Mouse (Mus musculus) left cerebral cortex, adult 11 months (tissue): ENCODE data around the gene Cxcl3.

Experiments
- DNase-seq: peaks from one replicate; pipeline ENCODE4 v3.0.0; 2022; ENCODE audit warnings: low spot score

Cxcl3 gene

GRCm38 (mm10) chr5:90785659-90786588 is at the start of gene Cxcl3:
TSS of gene Cxcl3 (plus strand) at chr5:90786103.
- no peak for DNase-seq

- no peak for DNase-seq
Observed at GRCm38 (mm10) chr5:90742029-90742428, 43.9 kb upstream of the Cxcl3 start.

DNA sequence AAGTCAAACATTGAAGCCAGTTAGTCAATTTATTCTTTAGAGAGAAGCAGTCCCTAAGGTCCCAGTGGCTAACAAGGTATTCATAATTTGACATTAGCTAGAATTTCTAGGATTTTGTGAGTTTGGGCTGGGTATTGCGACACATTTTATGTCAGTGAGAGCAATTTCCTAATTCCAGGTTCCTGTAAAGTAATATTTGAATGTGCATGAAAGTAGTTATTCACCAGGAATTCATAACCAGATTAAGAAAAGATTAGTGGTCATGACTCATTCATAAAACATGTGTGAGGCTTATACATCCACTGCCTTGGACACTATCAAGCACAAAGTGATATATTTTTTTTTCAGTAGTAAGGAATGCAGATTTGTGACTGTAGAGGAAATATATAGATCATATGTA is 32.0 kb upstream of the Cxcl3 start:
- DNase-seq = no peak

DNA sequence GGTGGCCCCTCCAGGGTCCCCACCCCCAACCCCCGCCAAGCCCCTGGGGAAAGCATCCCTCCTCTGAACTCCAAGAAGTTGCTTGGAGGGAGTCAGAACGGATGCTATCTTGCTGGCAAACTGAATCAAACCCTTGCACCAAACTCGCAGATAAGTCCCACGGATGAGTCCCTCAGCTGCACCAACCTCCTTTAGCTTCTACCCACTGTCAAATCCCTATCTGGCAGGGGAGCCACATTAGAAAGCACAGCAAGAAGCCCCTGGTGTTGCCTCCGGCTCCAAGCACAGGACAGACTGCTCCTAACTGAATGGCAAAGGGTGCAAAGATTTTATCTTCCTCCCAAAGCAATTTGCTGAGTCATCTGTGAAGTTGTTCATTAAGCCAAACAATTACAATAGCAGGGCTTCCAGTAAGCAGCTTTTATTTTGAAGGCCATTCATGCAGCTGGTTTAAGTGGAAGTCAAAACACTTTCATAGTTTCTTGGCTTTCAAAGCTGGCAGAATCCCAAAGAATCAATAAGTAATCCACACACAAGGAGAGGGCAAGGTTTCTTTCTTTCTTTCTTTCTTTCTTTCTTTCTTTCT is 27.8 kb upstream of the Cxcl3 start:
- DNase-seq = no peak

DNA sequence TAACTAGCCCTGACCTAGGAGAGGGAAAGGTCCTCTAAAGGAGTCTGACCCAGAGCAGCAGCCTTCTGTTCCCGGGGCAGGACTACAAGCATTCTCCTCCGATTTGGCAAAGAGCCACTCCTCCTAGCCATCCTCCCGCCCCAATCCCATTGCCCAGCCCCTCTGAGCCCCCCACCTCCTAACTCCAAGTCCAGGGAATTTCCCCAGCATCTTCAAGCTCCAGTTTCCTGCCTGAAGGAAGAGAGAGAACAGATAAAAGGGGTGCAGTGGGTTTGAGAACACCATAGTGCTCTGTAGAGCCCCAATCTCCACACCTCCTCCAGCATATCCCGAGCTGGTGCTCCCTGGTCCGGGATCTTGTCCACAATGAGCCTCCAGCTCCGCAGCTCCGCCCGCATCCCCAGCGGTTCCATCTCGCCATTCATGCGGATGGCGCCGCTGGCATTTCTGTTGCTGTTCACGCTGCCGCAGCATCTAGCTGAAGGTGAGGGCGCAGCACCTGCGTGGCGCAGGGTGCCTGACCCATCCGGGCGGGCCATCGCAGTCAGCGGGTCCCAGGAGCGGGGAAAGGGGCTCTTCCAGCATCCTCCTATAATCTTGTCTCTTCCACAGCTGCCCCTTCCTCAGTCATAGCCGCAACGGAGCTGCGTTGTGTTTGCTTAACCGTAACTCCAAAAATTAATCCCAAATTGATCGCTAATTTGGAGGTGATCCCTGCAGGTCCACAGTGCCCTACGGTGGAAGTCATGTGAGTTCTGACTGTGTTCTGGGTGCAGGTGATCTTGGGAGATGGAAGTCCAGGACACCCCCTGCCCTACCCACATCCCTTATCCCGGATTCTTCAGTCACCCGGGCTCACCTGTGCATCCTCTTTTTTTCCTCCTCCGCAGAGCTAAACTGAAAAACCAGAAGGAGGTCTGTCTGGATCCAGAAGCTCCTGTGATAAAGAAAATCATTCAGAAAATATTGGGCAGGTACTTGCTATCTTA is 26.5 kb upstream of the Cxcl3 start, which contains the start of gene Cxcl5:
Cxcl5 (plus strand) TSS at position 284 of the 989 bp plus-strand sequence.
- DNase-seq = no peak

DNA sequence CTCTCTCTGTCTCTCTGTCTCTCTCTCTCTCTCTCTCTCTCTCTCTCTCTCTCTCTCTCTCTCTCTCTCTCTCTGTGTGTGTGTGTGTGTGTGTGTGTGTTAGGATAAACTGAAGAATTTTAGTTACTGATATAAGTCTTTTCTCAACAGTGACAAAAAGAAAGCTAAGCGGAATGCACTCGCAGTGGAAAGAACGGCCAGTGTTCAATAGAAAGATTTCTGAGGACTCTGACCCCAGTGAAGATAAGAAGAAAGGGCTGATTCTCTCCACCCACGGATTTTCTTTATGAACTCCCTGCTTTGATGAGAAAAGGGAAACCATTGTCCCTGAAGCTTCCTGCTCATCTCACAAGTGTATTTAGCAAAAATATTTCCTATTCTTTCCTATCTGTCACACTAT is 25.6 kb upstream of the Cxcl3 start:
- no peak for DNase-seq

GRCm38 (mm10) chr5:90760844-90761243 is 25.1 kb upstream of the Cxcl3 start:
- no peak for DNase-seq

DNA sequence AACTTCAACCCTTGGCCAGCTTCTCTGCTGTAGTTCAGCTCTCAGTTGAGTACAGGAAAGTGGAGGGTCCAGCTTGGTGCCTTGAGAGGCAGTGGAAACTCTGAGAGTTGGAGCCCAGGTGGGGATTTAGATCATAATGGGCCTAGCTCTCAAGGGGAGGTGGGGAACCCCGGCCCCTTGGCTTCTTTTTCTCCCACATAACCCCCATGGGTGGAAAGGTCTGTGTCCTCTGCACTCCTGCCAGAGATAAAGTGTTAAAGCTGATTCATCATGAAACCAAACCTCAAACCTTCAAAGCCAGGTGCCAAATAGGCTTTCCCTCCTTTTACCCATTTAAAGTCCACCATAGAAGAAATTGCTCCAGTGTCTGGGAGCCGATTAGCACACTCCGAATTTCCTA is 24.1 kb upstream of the Cxcl3 start:
- DNase-seq = no peak

DNA sequence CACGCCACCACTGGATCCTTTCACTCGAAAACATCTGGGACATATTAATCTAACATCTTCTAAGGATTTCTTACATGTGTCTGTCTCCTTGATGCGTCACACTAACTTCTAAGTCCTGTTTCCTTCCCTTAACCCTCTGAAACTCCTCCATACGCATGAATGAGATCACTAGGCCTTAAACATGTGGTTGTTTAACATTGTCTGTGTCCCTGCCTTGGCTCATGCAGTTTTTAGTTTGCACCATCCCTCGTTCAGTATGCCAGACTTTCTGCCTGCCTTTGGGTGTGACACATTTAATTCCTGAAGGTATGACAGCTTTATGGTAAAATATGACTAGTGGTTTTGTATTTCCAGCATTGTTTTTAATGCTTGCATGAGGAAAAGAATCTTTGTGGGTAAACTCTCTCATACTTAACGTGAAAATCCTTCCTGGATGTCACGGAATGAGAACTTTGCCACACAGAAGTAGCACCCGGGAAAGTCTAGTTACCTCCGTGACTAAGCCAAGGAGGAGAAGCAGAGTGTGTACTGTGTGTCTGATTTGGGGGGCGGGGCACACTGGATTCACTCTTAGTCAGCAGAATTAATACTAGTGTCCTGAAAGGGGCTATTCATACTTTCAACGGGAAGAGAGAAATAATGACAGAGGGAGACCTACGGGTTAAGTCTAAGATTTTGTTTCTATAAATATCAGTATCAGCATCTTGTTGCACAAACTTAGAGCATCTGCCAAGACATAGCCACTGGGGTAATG is 21.8 kb upstream of the Cxcl3 start:
- no peak for DNase-seq

GRCm38 (mm10) chr5:90765821-90766606 is 19.9 kb upstream of the Cxcl3 start:
- DNase-seq = no peak

DNA sequence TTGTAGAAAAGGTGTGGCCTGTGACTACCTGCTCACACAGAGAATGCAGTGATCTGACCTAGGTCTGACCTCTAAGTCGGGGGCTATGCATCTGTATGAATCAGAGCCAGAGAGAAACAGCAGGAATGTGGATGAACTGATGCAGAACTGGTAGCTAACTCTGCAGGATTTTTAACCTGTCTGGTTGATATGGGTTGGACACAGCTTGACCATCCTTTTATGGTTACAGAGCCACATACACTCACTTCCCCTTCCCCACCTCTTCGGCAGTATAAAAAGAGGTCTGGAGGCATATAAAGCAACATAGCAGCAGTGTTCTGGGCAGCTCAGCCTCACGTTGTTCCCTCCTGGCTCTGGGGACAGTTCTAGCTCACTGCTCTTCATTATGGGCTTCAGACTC is 17.7 kb upstream of the Cxcl3 start, which contains the start of gene Ppbp:
Ppbp (plus strand) TSS at position 301 of the 400 bp plus-strand sequence.
- no peak for DNase-seq

DNA sequence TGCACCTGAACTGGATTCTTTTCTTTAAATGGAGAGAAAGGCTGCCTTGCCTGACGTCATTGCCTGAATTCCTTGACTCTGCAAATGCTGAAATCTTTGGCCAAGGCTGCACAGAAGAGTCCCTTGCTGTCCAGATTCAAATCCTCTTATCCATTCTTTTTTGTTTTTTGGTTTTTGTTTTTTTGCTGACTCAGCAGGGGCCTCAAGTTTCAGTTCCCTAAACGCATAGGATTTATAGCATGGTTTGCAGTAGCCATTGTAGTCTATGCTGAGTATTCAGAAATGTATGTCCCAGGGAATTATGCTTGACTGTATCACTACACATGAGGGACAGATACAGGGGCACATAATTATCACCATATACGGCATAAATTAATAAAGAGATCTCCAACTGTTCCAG is 14.5 kb upstream of the Cxcl3 start:
- no peak for DNase-seq

- DNase-seq = no peak
Observed at GRCm38 (mm10) chr5:90771880-90772653, 13.8 kb upstream of the Cxcl3 start, which contains the start of gene Pf4. TSS of gene Pf4 (plus strand) at chr5:90772435.

DNA sequence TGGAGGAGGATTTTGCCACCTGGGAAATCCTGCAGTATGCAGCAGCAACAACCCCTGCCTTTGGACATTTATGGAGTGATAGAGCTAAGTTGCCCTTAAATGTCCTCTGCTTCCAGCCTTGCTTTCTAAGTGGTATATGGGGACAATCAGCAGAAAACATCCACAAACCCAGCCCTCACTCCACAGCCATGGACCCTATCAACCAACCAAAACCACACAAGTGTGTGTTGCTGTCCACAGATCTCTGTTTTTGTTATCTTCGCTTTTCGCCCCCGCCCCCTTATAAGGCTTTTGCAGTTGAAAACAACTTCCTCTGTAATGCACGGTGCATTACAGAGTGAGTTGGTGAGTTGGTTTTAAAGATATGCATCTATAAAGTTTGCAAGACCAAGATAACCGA is 10.3 kb upstream of the Cxcl3 start:
- DNase-seq = no peak

- DNase-seq = no peak
Observed at GRCm38 (mm10) chr5:90777621-90778020, 8.3 kb upstream of the Cxcl3 start.

- no peak for DNase-seq
Observed at GRCm38 (mm10) chr5:90778856-90779255, 7.0 kb upstream of the Cxcl3 start.

GRCm38 (mm10) chr5:90783697-90784096 is 2.2 kb upstream of the Cxcl3 start:
- DNase-seq = no peak

DNA sequence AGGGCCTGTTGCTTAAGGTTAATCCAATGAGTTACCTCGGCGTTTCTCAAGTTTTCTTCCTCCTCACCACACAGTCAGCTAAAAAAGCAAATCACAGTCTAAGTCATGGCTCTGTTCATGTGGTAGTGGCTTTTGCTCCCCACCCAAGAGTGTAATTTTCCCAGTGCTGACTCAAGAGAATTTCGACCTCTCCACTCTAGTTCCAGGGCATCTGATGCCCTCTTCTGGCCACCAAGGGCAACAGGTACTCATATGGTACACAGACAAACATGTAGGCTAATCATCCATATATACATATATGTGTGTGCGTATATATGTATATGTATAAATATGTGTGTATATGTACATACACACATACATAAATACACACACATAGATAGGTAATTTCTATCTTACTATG is 2.2 kb downstream of the Cxcl3 start:
- DNase-seq = no peak

GRCm38 (mm10) chr5:90789306-90790073 is 3.6 kb downstream of the Cxcl3 start:
- no peak for DNase-seq
